Mouse (Mus musculus) cortical plate, adult 2 months (tissue): ENCODE measurements around the gene Poln. TPM values are rescaled to one million over a fixed set of nuclear protein-coding genes. Genes with fewer than 3 reads are reported as not detected.

Experiments used
- H3K27ac ChIP-seq: fragments of 200-500 bp; 2 replicates; pipeline ENCODE4 v1.5.1; 2012; ENCODE audit warnings: low read length, control low read depth, inconsistent platforms; ENCODE audit not compliant: insufficient read depth
- H3K4me1 ChIP-seq: fragments of 200-500 bp; 2 replicates; pipeline ENCODE4 v1.6.1; 2011; ENCODE audit warnings: low read length; ENCODE audit not compliant: control insufficient read depth, insufficient read depth
- H3K4me3 ChIP-seq: fragments of 200-500 bp; 2 replicates; pipeline ENCODE4 v1.5.1; 2011; ENCODE audit warnings: mild to moderate bottlenecking, low read length, control low read depth; ENCODE audit not compliant: insufficient read depth
- CTCF ChIP-seq: fragments of 200-500 bp; IDR thresholded peaks from 2 replicates; pipeline ENCODE4 v1.5.1; 2011; ENCODE audit warnings: mild to moderate bottlenecking, control low read depth, low read length; ENCODE audit not compliant: insufficient read depth; ENCODE audit errors: extremely low read depth
- POLR2A ChIP-seq: fragments of 200-500 bp; IDR thresholded peaks from 2 replicates; pipeline ENCODE4 v1.6.1; 2011; ENCODE audit warnings: mild to moderate bottlenecking, low read length, control low read depth; ENCODE audit not compliant: insufficient read depth; ENCODE audit errors: extremely low read depth
- polyA plus RNA-seq: library from polyadenylated mRNA; depleted of rRNA; stranded (reverse); fragments of >200 nt; gene quantifications from 2 replicates; pipeline ENCODE4 v1.2.3, GENCODE M21; 2012

Poln gene
- polyA plus RNA-seq, 1 experiment, result 1.4 TPM

- Histone ChIP-seq H3K4me1 (no peaks in the 10 kb centered on the region), H3K4me3 (no peak overlapping the region), H3K27ac (no peak overlapping the region)
- TF ChIP-seq POLR2A (no peak), CTCF (no peak)
Measured at GRCm38 (mm10) chr5:34030101-34030500, 139.1 kb downstream of the Poln start.

DNA sequence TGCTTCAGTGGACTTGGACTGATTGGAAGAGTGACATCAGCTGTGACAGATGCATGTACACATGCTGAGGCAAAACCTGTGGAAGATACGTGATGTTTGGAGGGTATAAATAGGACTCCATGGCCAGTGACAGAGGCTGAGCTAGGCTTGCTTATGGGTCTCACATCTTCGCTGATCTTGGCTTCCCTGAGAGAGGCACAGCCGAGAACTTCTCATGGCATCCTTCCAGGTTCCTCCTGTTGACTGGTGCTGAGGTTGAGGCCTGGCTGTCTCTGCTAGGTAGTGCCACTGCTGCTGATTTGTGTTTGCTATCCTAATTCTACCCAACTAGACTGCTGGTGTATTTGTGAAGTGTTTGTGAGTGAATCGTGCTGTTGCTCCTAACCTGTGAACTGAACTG, 150.3 kb downstream of the Poln start:
- no peak overlapping the region for H3K27ac ChIP-seq
- TF ChIP-seq CTCF, result no peak
- no peak for TF ChIP-seq POLR2A
- H3K4me1 ChIP-seq, result no peaks in the 10 kb centered on the region
- H3K4me3 ChIP-seq, result no peak overlapping the region

DNA sequence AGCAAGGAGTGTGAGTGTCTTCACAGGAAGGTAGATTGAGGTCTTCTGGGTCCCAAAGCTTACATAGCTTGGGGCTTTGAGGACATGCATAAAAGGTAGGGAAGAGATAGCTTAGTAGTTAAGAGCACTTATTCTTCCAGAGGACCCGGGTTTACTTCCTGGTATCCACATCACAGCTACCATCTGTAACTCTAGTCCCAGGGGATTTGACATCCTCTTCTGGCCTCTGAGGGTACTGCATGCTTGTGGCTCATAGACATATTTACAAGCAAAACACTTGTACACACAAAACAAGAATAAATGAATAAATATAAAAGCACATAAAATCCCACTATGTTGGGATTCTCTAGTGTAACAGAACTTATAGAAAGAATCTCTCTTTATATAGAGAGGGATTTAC, 154.6 kb downstream of the Poln start:
- H3K27ac ChIP-seq, result no peak overlapping the region
- no peaks in the 10 kb centered on the region; the same call in 1 of the 2 replicates for H3K4me1 ChIP-seq
- TF ChIP-seq CTCF (no peak), POLR2A (no peak)
- H3K4me3 ChIP-seq, result no peak overlapping the region

GRCm38 (mm10) chr5:34007392-34007941, 161.8 kb downstream of the Poln start:
- Histone ChIP-seq H3K4me1 (no peaks in the 10 kb centered on the region), H3K27ac (no peak overlapping the region), H3K4me3 (no peak overlapping the region)
- TF ChIP-seq CTCF (no peak), POLR2A (no peak)

- H3K4me1 ChIP-seq, result no peaks in the 10 kb centered on the region
- no peak overlapping the region for H3K27ac ChIP-seq
- H3K4me3 ChIP-seq, result no peak overlapping the region
- TF ChIP-seq POLR2A (no peak), CTCF (no peak)
Measured at GRCm38 (mm10) chr5:34006832-34007231, 162.4 kb downstream of the Poln start.

DNA sequence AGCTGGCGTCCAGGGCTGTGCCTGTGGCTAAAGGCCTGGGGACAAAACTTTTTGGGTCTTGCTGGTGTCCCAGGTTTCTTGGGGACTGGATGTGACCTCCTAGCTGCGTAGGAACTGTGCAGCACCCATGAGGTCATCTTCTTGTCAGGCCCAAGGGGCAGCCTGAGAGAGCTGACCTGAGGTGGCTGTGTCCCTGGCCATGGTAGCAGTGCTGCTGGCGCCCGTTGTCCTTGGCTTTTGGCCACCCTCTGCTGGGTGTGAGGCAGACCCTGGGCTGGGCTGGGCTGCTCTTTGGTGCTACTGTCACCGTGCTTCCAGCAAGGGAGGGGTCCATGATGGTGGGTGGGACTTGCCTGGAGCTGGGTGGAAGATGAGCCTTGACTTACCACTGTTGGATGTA, 164.6 kb downstream of the Poln start:
- no peak overlapping the region for H3K4me3 ChIP-seq
- no peak overlapping the region for H3K27ac ChIP-seq
- no peak for TF ChIP-seq CTCF
- TF ChIP-seq POLR2A, result no peak
- H3K4me1 ChIP-seq, result peaks cover 6% of the 10 kb centered on the region; the same call in 1 of the 2 replicates

GRCm38 (mm10) chr5:34002636-34003035, 166.6 kb downstream of the Poln start:
- H3K27ac ChIP-seq, result no peak overlapping the region
- H3K4me3 ChIP-seq, result no peak overlapping the region
- no peak for TF ChIP-seq CTCF
- no peak for TF ChIP-seq POLR2A
- H3K4me1 ChIP-seq, result peaks cover 14% of the 10 kb centered on the region; the same call in 1 of the 2 replicates

DNA sequence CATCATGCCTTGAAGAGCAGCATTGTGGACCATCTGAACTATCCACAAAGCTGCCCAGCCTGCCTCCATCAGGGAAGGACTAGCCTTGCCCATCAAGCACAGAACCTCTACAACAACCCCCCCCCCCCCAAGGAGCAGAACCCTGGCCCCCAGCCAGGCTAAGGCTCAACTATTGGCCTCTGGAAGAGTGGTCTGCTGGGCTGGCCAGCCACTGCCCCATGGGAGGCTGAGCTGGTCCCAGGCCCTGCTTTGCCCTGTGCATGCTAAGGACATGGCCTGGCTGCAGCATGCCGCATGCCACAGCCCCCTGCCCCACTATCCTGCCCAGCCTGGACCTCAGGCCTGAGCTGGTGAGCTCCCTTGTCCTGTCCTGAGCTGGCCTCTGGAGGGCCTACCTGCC, 167.8 kb downstream of the Poln start:
- no peak overlapping the region for H3K27ac ChIP-seq
- no peak for TF ChIP-seq POLR2A
- TF ChIP-seq CTCF, result no peak
- H3K4me1 ChIP-seq, result peaks cover 14% of the 10 kb centered on the region; the same call in 1 of the 2 replicates
- no peak overlapping the region for H3K4me3 ChIP-seq

DNA sequence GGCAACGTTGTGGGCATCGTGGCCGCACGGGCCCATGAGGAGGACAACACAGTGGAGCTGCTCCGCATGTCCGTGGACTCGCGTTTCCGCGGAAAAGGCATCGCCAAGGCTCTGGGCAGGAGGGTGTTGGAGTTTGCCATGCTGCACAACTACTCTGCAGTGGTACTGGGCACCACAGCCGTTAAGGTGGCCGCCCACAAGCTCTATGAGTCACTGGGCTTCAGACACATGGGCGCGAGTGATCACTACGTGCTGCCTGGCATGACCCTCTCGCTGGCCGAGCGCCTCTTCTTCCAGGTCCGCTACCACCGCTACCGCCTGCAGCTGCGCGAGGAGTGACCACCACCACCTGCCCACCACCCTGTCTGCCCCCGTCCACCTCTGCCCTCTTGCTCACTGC, 168.4 kb downstream of the Poln start:
- no peak overlapping the region for H3K27ac ChIP-seq
- H3K4me1 ChIP-seq, result peaks cover 14% of the 10 kb centered on the region; the same call in 1 of the 2 replicates
- TF ChIP-seq CTCF, result no peak
- no peak for TF ChIP-seq POLR2A

DNA sequence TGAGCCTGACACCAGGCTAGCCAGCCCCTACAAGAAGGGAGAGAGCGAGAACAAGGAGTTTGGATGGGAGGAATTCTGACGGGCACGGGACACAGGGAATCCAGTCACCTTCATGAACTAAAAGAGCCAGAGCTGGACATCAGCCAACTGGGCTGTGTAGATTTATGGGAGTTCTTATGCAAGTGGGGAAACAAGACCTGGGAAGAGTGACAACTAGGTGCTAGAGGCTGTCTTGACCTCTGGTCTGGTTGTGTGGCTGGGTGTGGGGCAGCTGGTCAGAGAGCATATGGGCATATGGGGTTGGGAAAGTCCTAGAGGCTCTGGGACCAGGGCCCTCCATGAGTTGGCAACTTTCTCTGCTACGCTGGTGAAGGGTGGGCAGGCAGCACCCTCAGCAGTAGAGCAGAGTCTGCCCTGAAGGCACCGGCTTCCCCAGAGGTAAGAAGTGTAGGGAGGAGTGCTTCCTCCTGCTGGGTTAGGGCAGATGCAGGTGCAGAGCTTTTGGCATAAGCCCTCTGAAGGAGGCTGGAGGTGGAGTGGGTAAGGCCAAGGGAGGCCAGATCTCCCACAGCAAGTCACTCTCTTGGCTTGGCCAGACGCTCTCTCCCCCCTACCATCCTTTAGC, 169.7 kb downstream of the Poln start:
- TF ChIP-seq POLR2A (no peak), CTCF (no peak)
- Histone ChIP-seq H3K4me1 (peaks cover 14% of the 10 kb centered on the region; the same call in 1 of the 2 replicates), H3K4me3 (no peak overlapping the region; the same call in 1 of the 2 replicates), H3K27ac (no peak overlapping the region)

More for the DNA sequence above, 168.4 kb downstream of the Poln start:
- no peak overlapping the region for H3K4me3 ChIP-seq
